Mouse (Mus musculus) testis, adult 2 months (tissue): ENCODE results near the gene Nr4a2.

Source experiments
- CTCF ChIP-seq: fragments of 200-500 bp; IDR thresholded peaks from 2 replicates; pipeline ENCODE4 v1.5.1; 2012; ENCODE audit warnings: low read depth, mild to moderate bottlenecking, inconsistent platforms, low read length, moderate library complexity; ENCODE audit not compliant: control insufficient read depth, insufficient read depth, insufficient replicate concordance
- POLR2A ChIP-seq: fragments of 200-500 bp; IDR thresholded peaks from 2 replicates; pipeline ENCODE4 v1.6.1; 2012; ENCODE audit warnings: low read depth, mild to moderate bottlenecking, inconsistent platforms, low read length, moderate library complexity; ENCODE audit not compliant: control insufficient read depth

- no peak for TF ChIP-seq CTCF
- TF ChIP-seq POLR2A: no peak
Measured at GRCm38 (mm10) chr2:57127461-57127860, 3.7 kb upstream of the Nr4a2 start.
